Mouse (Mus musculus) retina, postnatal 1 day (tissue): ENCODE measurements at regions not wholly inside any gene's neighbourhood (a gene's known extent, or its start where the extent isn't known, plus 50 kb on each side); places are given as distances from the start of the nearest gene placed in this dataset.
A peak's percentile ranks its signal among the peaks of the same experiment; 100 is the strongest.

Source experiments
- DNase-seq: peaks from one replicate; pipeline ENCODE4 v3.0.0-alpha.2; 2012

GRCm38 (mm10) chr8:25463532-25463931 lies 639.4 kb upstream of the Adam5 start:
- peak; percentile 45 for DNase-seq

- DNase-seq: peak; percentile 48
Observed at GRCm38 (mm10) chr8:25462492-25462891, 638.3 kb upstream of the Adam5 start.

- DNase-seq: no peak
Observed at GRCm38 (mm10) chr8:25455644-25456043, 631.5 kb upstream of the Adam5 start.

- DNase-seq: no peak
Observed at GRCm38 (mm10) chr8:25454972-25455371, 630.8 kb upstream of the Adam5 start.

GRCm38 (mm10) chr8:25453826-25454225 lies 629.7 kb upstream of the Adam5 start:
- DNase-seq: no peak

GRCm38 (mm10) chr8:25450544-25450943 lies 626.4 kb upstream of the Adam5 start:
- DNase-seq: no peak

- no peak for DNase-seq
Observed at GRCm38 (mm10) chr8:25449590-25449989, 625.4 kb upstream of the Adam5 start.

- no peak for DNase-seq
Observed at GRCm38 (mm10) chr8:25447900-25448299, 623.7 kb upstream of the Adam5 start.

GRCm38 (mm10) chr8:25445968-25446367 lies 621.8 kb upstream of the Adam5 start:
- no peak for DNase-seq

- DNase-seq: no peak
Observed at GRCm38 (mm10) chr8:25445054-25445453, 620.9 kb upstream of the Adam5 start.

GRCm38 (mm10) chr8:25443552-25443951 lies 619.4 kb upstream of the Adam5 start:
- DNase-seq: no peak

GRCm38 (mm10) chr8:25441057-25441441 lies 616.9 kb upstream of the Adam5 start:
- DNase-seq: no peak

GRCm38 (mm10) chr8:25440391-25441056 lies 616.4 kb upstream of the Adam5 start:
- peak; percentile 7 for DNase-seq

- no peak for DNase-seq
Observed at GRCm38 (mm10) chr8:25439971-25440370, 615.8 kb upstream of the Adam5 start.

- DNase-seq: no peak
Observed at GRCm38 (mm10) chr8:25438021-25438620, 614.0 kb upstream of the Adam5 start.

GRCm38 (mm10) chr8:25437178-25437577 lies 613.0 kb upstream of the Adam5 start:
- no peak for DNase-seq

GRCm38 (mm10) chr8:25430552-25430951 lies 606.4 kb upstream of the Adam5 start:
- DNase-seq: peak; percentile 39

GRCm38 (mm10) chr8:25429846-25430482 lies 605.8 kb upstream of the Adam5 start:
- DNase-seq: peak; percentile 31

GRCm38 (mm10) chr8:25428761-25429160 lies 604.6 kb upstream of the Adam5 start:
- DNase-seq: no peak

GRCm38 (mm10) chr8:25426207-25426606 lies 602.0 kb upstream of the Adam5 start:
- no peak for DNase-seq

GRCm38 (mm10) chr8:25421478-25421877 lies 597.3 kb upstream of the Adam5 start:
- no peak for DNase-seq

- no peak for DNase-seq
Observed at GRCm38 (mm10) chr8:25410536-25410935, 586.4 kb upstream of the Adam5 start.

GRCm38 (mm10) chr8:25407862-25408261 lies 583.7 kb upstream of the Adam5 start:
- no peak for DNase-seq

GRCm38 (mm10) chr8:25392766-25393166 lies 568.6 kb upstream of the Adam5 start:
- DNase-seq: peak; percentile 12
